Mouse (Mus musculus): ENCODE results near the gene Olfr642. TPM values are rescaled to one million over a fixed set of nuclear protein-coding genes. Genes with fewer than 3 reads are reported as not detected.

Olfr642 gene
- polyA plus RNA-seq (2011; ENCODE audit: insufficient read depth, insufficient read length, low read depth, missing spikeins) = 0.14 TPM in 1 of 2 replicates, not detected in the other

DNA sequence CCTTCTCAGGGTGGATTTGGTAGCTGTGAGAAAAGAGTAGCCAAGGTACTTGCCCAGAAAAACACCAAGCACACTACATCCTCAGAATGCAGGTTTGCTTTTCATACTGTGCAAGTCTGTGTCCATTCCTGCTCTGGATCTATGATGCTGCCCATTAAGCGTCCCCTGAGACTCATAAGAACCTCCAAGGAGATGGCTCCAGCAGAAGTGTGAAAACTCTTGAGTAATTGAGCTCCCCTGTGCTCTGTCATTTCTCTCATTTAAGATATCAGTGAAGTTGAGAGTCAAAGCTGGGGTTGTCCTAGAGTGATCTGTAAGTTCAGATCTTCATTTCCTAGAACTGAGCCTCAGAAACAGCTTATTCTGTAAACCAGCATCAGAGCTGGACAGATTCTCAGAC is at the start of gene Olfr642:
Olfr642 (minus strand) TSS at position 101 of the 400 bp plus-strand sequence.
- Histone ChIP-seq H3K9ac (ENCODE audit: low read depth, poor library complexity, severe bottlenecking) (no peak within 1 kb of the TSS), H3K27ac (ENCODE audit: insufficient read depth, low read length) (no peak within 1 kb of the TSS), H3K36me3 (ENCODE audit: control insufficient read depth, insufficient read depth, low read length, poor library complexity, severe bottlenecking) (no peaks in the 10 kb centered on the region), H3K9me3 (replicated peaks; ENCODE audit: control insufficient read depth, insufficient read depth, low read length, poor library complexity, severe bottlenecking) (no peaks in the 10 kb centered on the region), H3K4me3 (ENCODE audit: low read depth, low read length) (no peak within 1 kb of the TSS), H3K27me3 (ENCODE audit: control insufficient read depth, insufficient read depth, low read length, poor library complexity, severe bottlenecking) (no peaks in the 10 kb centered on the region), H3K4me1 (ENCODE audit: control insufficient read depth, insufficient read depth, low read length) (no peaks in the 10 kb centered on the region)
- no peak for TF ChIP-seq POLR2A (IDR thresholded peaks at IDR 0.05; ENCODE audit: insufficient read depth, low read length)
- no peak for TF ChIP-seq CTCF (IDR thresholded peaks at IDR 0.05; ENCODE audit: low read depth, low read length)
- no peak for TF ChIP-seq EP300 (IDR thresholded peaks at IDR 0.05; ENCODE audit: insufficient read depth, low read depth, low read length)

DNA sequence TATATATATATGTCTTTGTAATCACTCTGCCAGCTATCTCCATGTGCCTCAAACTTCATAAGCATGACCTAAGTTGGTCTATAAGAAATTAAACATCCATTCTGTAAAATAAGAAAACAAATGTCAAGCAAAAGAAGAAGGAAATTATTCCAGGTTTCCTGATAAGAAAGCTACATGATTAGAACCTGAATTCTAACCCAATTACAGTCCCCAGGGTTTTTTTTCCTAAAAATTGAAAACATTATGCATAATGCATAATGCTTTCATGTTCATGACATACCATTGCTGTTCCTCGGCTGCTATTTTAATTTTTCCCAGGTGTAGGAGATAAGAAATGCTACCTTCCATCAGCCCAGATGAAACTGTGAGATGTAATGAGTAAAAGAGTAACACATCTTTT is 32.9 kb upstream of the Olfr642 start, which contains the start of gene Olfr645:
Olfr645 (minus strand) TSS at position 101 of the 400 bp plus-strand sequence.
- TF ChIP-seq CTCF (IDR thresholded peaks at IDR 0.05; ENCODE audit: low read depth, low read length) (no peak), POLR2A (IDR thresholded peaks at IDR 0.05; ENCODE audit: insufficient read depth, low read length) (no peak), EP300 (IDR thresholded peaks at IDR 0.05; ENCODE audit: insufficient read depth, low read depth, low read length) (no peak)
- Histone ChIP-seq H3K27me3 (ENCODE audit: control insufficient read depth, insufficient read depth, low read length, poor library complexity, severe bottlenecking) (no peaks in the 10 kb centered on the region), H3K4me1 (ENCODE audit: control insufficient read depth, insufficient read depth, low read length) (no peaks in the 10 kb centered on the region), H3K9me3 (replicated peaks; ENCODE audit: control insufficient read depth, insufficient read depth, low read length, poor library complexity, severe bottlenecking) (no peaks in the 10 kb centered on the region), H3K27ac (ENCODE audit: insufficient read depth, low read length) (no peak within 1 kb of the TSS), H3K4me3 (ENCODE audit: low read depth, low read length) (no peak within 1 kb of the TSS), H3K9ac (ENCODE audit: low read depth, poor library complexity, severe bottlenecking) (no peak within 1 kb of the TSS), H3K36me3 (ENCODE audit: control insufficient read depth, insufficient read depth, low read length, poor library complexity, severe bottlenecking) (no peaks in the 10 kb centered on the region)

DNA sequence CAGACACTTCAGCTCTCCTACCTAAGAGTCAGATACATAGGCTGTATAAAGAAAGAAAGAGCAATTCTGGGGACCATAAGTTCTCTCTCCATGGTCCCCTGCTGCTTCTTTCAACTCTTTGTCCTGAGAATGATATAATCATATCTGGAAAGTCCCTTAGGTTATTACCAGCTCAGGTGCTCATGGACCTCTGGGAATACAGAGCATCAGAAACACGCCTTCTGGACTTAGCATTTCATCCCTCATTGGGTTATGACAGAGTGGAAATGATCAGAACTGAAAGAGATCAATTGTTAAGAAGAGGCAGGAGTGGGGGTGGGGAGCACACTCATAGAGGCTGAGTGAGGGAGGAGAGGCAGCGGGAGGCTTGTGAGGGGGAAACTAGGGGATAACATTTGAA is 19.3 kb upstream of the Olfr642 start, which contains the start of gene Olfr644:
Olfr644 (minus strand) TSS at position 101 of the 400 bp plus-strand sequence.
- TF ChIP-seq POLR2A (IDR thresholded peaks at IDR 0.05; ENCODE audit: insufficient read depth, low read length) (no peak), CTCF (IDR thresholded peaks at IDR 0.05; ENCODE audit: low read depth, low read length) (no peak), EP300 (IDR thresholded peaks at IDR 0.05; ENCODE audit: insufficient read depth, low read depth, low read length) (no peak)
- H3K36me3 ChIP-seq (ENCODE audit: control insufficient read depth, insufficient read depth, low read length, poor library complexity, severe bottlenecking) = no peaks in the 10 kb centered on the region

DNA sequence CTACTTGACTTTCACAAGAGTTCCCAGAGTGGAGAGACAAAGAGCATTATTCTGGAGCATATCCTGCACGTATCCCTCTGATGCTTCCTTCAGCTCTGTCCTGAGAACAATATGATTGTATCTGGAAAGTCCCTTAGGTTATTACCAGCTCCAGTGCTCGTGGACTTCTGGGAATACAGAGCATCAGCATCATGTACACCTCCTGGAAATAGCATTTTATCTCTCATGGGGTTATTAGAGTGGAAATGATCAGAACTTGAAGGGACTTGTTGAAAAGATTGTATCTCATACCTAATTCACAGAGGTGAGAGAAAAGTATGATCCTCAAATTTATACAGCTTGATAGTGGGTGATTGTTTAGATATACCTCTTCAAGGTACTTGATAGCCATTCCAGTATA is 8.9 kb upstream of the Olfr642 start, which contains the start of gene 4930516K23Rik:
4930516K23Rik (minus strand) TSS at position 101 of the 400 bp plus-strand sequence.
- TF ChIP-seq POLR2A (IDR thresholded peaks at IDR 0.05; ENCODE audit: insufficient read depth, low read length) = no peak
- TF ChIP-seq EP300 (IDR thresholded peaks at IDR 0.05; ENCODE audit: insufficient read depth, low read depth, low read length) = no peak
- no peak for TF ChIP-seq CTCF (IDR thresholded peaks at IDR 0.05; ENCODE audit: low read depth, low read length)
- H3K4me3 ChIP-seq (ENCODE audit: low read depth, low read length) = no peak within 1 kb of the TSS
- no peaks in the 10 kb centered on the region for H3K4me1 ChIP-seq (ENCODE audit: control insufficient read depth, insufficient read depth, low read length)
- no peaks in the 10 kb centered on the region for H3K27me3 ChIP-seq (ENCODE audit: control insufficient read depth, insufficient read depth, low read length, poor library complexity, severe bottlenecking)
- no peak within 1 kb of the TSS for H3K27ac ChIP-seq (ENCODE audit: insufficient read depth, low read length)
- H3K9me3 ChIP-seq (replicated peaks; ENCODE audit: control insufficient read depth, insufficient read depth, low read length, poor library complexity, severe bottlenecking) = no peaks in the 10 kb centered on the region
- H3K9ac ChIP-seq (ENCODE audit: low read depth, poor library complexity, severe bottlenecking) = no peak within 1 kb of the TSS
- H3K36me3 ChIP-seq (ENCODE audit: control insufficient read depth, insufficient read depth, low read length, poor library complexity, severe bottlenecking) = no peaks in the 10 kb centered on the region

More for the DNA sequence above, 19.3 kb upstream of the Olfr642 start, which contains the start of gene Olfr644:
- Histone ChIP-seq H3K9me3 (replicated peaks; ENCODE audit: control insufficient read depth, insufficient read depth, low read length, poor library complexity, severe bottlenecking) (no peaks in the 10 kb centered on the region), H3K4me1 (ENCODE audit: control insufficient read depth, insufficient read depth, low read length) (no peaks in the 10 kb centered on the region), H3K27ac (ENCODE audit: insufficient read depth, low read length) (no peak within 1 kb of the TSS), H3K4me3 (ENCODE audit: low read depth, low read length) (no peak within 1 kb of the TSS), H3K27me3 (ENCODE audit: control insufficient read depth, insufficient read depth, low read length, poor library complexity, severe bottlenecking) (no peaks in the 10 kb centered on the region), H3K9ac (ENCODE audit: low read depth, poor library complexity, severe bottlenecking) (no peak within 1 kb of the TSS)

DNA sequence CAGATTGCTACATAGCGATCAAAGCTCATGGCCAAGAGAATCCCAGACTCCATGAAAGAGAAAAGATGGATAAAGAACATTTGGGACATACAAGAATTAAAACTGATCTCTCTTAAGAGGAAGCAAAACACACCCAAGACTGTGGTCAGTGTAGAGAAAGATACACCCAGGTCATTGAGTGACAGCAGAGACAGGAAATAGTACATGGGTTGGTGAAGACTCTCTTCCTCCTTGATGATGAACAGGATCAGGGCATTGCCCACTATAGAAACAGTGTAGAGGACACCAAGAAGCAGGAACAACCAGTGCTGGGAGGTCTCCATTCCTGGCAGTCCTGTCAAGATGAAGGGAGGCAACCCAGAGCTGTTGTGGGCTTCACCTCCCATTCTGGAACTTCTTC is 6.7 kb upstream of the Olfr642 start:
- H3K36me3 ChIP-seq (ENCODE audit: control insufficient read depth, insufficient read depth, low read length, poor library complexity, severe bottlenecking) = no peaks in the 10 kb centered on the region
- TF ChIP-seq POLR2A (IDR thresholded peaks at IDR 0.05; ENCODE audit: insufficient read depth, low read length) (no peak), EP300 (IDR thresholded peaks at IDR 0.05; ENCODE audit: insufficient read depth, low read depth, low read length) (no peak), CTCF (IDR thresholded peaks at IDR 0.05; ENCODE audit: low read depth, low read length) (no peak)
- no peak overlapping the region for H3K9ac ChIP-seq (ENCODE audit: low read depth, poor library complexity, severe bottlenecking)
- H3K27me3 ChIP-seq (ENCODE audit: control insufficient read depth, insufficient read depth, low read length, poor library complexity, severe bottlenecking) = no peaks in the 10 kb centered on the region
- no peak overlapping the region for H3K27ac ChIP-seq (ENCODE audit: insufficient read depth, low read length)
- H3K9me3 ChIP-seq (replicated peaks; ENCODE audit: control insufficient read depth, insufficient read depth, low read length, poor library complexity, severe bottlenecking) = no peaks in the 10 kb centered on the region
- no peaks in the 10 kb centered on the region for H3K4me1 ChIP-seq (ENCODE audit: control insufficient read depth, insufficient read depth, low read length)
- H3K4me3 ChIP-seq (ENCODE audit: low read depth, low read length) = no peak overlapping the region

DNA sequence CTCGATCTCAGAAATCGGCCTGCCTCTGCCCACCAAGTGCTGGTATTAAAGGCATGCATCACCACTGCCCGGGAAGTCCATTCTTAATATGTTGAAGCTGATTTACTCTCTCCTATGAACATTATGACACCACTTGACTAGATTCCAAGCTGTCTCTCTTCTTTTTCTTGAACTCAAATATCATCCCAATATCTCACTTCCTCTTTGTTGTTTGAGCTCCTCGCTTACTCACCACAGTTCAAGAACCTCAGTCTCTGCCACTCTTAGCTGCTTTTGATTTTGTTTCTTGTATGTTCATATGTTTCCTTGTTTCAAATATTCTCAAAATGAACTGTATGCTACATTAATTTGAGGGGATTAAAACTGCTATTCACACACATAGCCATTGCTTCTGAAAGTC is 1.7 kb downstream of the Olfr642 start:
- Histone ChIP-seq H3K4me3 (ENCODE audit: low read depth, low read length) (no peak overlapping the region), H3K9ac (ENCODE audit: low read depth, poor library complexity, severe bottlenecking) (no peak overlapping the region), H3K27me3 (ENCODE audit: control insufficient read depth, insufficient read depth, low read length, poor library complexity, severe bottlenecking) (no peaks in the 10 kb centered on the region), H3K27ac (ENCODE audit: insufficient read depth, low read length) (no peak overlapping the region), H3K9me3 (replicated peaks; ENCODE audit: control insufficient read depth, insufficient read depth, low read length, poor library complexity, severe bottlenecking) (no peaks in the 10 kb centered on the region), H3K36me3 (ENCODE audit: control insufficient read depth, insufficient read depth, low read length, poor library complexity, severe bottlenecking) (no peaks in the 10 kb centered on the region), H3K4me1 (ENCODE audit: control insufficient read depth, insufficient read depth, low read length) (no peaks in the 10 kb centered on the region)
- TF ChIP-seq POLR2A (IDR thresholded peaks at IDR 0.05; ENCODE audit: insufficient read depth, low read length) = no peak
- TF ChIP-seq EP300 (IDR thresholded peaks at IDR 0.05; ENCODE audit: insufficient read depth, low read depth, low read length) = no peak
- no peak for TF ChIP-seq CTCF (IDR thresholded peaks at IDR 0.05; ENCODE audit: low read depth, low read length)
